Mouse (Mus musculus) erythroid progenitor cell, adult 5-6 weeks (primary cell): ENCODE results near the gene Zfp740. TPM values are rescaled to one million over a fixed set of nuclear protein-coding genes. Genes with fewer than 3 reads are reported as not detected.

Source experiments
- ATAC-seq: replicated peaks from 2 replicates; pipeline ENCODE4 v1.8.0; 2016; ENCODE audit warnings: moderate number of reproducible peaks, mild to moderate bottlenecking, moderate TSS enrichment, inconsistent platforms; ENCODE audit not compliant: poor library complexity, low FRiP score, severe bottlenecking
- total RNA-seq, 2 experiments: library from RNA; stranded (forward) in 1 of 2; stranded (reverse) in 1 of 2; fragments of 150-400 nt in 1 of 2; fragments of 186-747, 209-891 nt in 1 of 2; gene quantifications; 2 replicates each; pipeline versions ENCODE4 v1.2.3 to v1.2.4; 2015 to 2017; ENCODE audit warnings: low replicate concordance in 2 of 2

The Zfp740 gene
- total RNA-seq, 2 experiments from 2014 or later = 33.5 to 52.6 TPM

GRCm38 (mm10) chr15:102191699-102192098 is 11.3 kb upstream of the Zfp740 start:
- ATAC-seq = no peak

DNA sequence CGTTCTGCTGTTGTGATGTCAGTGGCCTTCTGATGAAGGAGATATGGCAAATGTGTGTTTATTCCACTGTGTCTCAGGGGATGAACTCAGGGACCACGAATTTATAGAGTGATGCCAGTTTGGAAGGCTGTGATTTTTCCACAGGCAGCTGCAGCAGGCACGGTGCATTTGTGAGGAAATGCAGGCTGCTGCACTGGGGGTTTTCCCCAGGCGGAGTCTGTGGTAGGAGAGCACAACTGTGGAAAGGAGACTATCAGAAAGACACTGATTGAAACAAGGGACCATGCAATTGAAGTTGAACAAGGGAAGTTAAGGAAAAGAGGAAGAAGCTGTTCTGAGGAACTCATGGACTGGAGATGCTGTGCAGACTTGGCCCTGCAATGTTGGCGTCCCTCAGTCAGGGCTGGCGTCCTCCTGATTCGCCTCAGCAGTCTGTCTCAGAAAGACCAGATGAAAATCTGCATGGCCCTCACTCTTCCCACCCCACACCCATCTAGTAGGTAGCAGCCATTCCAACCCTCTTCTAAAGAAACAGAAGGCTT is 10.7 kb upstream of the Zfp740 start:
- ATAC-seq = no peak

DNA sequence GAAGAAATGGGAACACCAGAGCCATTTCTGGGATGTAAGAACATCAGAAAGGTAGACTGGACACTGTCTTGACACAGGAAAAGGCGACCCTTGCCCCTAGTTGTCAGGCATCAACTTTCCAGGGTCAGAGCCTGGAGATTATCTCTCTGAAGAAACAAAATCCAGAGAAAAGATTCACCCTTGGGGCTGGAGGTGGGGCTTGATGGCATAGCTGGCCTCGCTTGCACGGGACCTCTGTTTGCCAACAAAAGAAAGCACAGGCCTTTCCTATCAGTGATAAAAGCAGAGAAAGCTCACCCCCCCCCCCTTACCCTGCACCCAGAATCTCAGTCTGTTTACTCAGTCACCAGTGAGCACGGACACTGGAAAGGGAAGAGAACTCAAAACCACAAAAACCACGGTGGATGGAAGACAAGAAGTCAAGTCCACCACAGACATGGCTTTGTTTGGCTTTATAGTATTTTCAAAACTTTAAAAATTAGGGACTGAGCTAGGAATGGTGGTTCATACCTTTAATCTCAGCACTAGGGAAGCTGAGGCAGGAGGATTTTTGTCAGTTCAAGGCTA is 10.1 kb upstream of the Zfp740 start:
- no peak for ATAC-seq

DNA sequence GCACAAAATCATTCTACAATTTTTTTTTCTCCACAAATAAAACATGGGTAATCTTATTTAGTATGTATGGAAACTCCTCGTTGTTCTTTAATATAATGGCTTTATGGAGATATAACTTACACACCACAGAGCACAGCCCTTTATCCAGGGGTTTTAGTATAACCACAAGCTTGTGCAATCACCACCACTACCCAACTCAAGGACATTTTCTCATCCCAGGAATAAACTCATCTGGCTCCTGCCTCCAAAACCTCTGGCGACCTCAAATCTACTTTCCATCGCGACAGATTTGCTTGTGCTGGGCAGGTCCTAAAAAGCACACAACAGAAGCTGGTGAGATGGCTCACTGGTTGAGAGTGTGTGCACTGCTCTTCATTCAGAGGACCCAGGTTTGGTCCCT is 9.4 kb upstream of the Zfp740 start:
- ATAC-seq = no peak

GRCm38 (mm10) chr15:102194439-102194838 is 8.6 kb upstream of the Zfp740 start:
- ATAC-seq = no peak

DNA sequence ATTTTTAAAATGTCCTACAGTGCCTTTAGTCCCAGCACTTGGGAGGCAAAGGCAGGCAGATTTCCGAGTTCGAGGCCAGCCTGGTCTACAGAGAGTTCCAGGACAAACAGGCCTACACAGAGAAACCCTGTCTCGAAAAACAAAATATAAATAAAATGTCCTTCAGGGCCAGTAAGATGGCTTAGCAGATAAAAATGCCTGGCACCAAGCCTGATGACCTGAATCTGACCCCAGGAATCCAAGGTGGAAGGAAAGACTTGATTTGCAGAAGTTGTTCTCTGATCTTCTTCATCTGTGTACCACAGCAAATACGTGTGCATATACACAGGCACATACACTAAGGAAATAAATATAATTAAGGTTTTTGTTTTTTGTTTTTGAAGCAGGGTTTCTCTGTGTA is 7.7 kb upstream of the Zfp740 start:
- ATAC-seq = no peak

DNA sequence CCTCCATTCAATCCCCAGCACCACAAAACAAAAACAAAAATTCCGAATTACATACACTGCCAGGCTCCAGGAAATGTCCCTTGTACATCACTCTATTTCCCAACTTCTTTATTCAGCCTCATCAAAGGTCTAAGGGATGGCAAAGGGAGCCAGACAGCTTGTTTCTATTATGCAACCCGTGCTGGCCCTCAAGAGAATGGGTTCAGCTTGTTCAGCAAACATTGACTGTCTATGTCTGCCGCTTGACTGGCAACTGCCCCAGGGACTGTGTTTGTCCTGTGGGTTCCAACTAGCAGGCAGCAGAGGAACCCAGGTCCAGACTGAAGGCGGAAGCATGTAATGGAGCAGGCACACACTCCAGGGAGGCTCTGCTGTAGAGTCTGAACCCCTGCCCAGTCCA is 4.2 kb upstream of the Zfp740 start:
- ATAC-seq = no peak

GRCm38 (mm10) chr15:102203835-102204381 is 859 bp downstream of the Zfp740 start:
- peak; percentile 60 for ATAC-seq

- no peak for ATAC-seq
These were observed 1.8 kb downstream of the Zfp740 start, which contains the start of gene Csad for GRCm38 (mm10) chr15:102204674-102205505. Csad (minus strand) TSS chr15:102204724.

GRCm38 (mm10) chr15:102205779-102206178 is 2.7 kb downstream of the Zfp740 start:
- ATAC-seq = no peak

DNA sequence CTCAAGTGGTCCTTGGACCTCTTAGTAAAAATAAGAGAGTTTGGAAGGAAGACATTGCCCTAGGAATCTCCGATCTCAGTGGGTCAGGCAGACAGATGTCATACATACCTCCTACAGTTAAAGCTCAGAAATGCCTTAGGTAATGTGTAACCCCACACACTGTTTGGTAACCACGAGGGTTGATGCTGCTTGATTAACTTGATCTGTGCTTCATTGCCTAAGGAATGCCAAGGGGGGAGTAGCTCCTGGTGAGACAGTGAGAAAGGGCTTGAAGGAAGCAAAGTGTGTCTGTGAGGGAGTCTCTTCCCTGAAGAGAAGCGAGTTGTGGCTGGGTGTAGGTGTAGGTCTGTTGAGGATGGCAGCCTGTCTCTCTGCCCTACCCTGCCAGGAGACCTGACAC is 4.3 kb downstream of the Zfp740 start:
- no peak for ATAC-seq

DNA sequence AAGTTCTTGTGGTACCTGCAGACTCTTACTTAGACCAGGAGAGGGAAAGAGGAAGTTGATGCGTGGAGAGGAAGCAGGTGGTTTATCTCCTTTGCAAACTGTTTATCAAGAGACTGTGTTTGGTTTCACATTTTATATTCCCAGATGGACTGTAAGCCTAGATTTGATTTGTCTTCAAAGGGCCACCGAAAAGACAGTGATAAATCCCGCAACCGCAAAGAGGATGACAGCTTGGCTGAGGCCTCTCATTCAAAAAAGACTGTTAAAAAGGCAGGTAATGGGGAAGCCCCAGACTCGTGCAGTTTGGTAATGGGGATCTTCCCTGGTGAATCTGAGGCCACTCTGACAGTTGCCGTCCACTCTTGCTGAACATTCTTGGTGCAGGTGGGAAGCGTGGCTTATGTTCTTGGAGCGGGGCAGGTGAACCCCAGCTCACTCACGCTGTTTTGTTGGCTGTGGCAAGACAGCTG is 5.1 kb downstream of the Zfp740 start:
- ATAC-seq = no peak

GRCm38 (mm10) chr15:102209114-102209513 is 6.1 kb downstream of the Zfp740 start:
- no peak for ATAC-seq

DNA sequence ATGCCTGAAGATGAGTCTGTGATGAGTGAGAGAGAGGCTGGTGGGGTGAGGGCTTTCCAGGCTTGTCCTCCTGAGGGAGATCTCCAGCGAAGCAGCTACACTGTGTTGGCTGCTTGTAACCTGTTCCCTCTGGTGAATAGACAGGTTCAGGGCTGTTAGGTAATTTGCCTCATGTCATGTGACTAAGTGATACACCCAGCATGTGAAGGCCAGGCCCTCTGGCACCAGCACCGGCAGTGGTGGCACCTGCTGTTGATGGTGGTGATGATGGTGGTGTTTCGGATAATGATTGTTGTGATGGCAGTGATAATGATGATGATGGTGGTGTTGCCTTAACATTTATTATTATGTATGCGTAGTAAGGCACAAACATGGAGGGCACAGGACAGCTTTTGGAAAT is 7.8 kb downstream of the Zfp740 start:
- ATAC-seq = no peak

DNA sequence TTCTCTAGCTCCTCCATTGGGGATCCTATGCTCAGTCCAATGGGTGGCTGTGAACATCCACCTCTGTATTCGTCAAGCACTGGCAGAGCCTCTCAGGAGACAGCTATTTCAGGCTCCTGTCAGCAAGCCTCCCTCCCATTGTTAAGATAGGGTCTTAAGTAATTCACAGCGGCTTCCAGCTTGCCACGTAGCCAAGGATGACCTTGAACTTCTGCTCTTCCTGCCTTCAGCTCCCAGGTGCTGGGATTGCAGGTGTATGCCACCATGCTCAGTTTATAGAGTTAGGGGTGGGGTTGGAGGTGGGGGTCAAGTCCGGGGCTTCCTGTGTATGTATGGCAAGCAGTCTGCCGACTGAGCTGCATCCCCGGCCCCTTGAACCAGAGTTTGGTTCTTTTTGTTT is 8.8 kb downstream of the Zfp740 start:
- no peak for ATAC-seq

GRCm38 (mm10) chr15:102214132-102214531 is 11.1 kb downstream of the Zfp740 start:
- no peak for ATAC-seq

DNA sequence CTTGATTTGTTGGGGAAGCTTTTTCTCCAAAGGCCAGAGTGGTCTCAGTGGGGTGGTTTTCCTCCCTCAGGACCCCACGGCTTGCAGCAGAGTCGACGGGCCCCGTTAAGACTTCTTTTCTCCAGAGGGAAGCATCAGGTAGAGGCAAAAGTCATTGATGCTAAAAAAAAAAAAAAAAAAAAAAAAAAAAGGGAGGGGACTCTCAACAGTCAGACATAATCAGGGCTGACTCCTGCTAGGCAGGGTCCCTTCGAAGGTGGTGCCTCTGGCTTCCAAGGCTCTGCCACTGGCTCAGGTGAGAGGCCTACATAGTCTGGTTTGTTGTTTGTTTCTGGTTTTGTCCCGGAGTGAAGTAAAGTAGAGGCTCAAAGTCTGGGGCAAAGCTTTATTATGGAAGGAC is 12.6 kb downstream of the Zfp740 start:
- no peak for ATAC-seq

DNA sequence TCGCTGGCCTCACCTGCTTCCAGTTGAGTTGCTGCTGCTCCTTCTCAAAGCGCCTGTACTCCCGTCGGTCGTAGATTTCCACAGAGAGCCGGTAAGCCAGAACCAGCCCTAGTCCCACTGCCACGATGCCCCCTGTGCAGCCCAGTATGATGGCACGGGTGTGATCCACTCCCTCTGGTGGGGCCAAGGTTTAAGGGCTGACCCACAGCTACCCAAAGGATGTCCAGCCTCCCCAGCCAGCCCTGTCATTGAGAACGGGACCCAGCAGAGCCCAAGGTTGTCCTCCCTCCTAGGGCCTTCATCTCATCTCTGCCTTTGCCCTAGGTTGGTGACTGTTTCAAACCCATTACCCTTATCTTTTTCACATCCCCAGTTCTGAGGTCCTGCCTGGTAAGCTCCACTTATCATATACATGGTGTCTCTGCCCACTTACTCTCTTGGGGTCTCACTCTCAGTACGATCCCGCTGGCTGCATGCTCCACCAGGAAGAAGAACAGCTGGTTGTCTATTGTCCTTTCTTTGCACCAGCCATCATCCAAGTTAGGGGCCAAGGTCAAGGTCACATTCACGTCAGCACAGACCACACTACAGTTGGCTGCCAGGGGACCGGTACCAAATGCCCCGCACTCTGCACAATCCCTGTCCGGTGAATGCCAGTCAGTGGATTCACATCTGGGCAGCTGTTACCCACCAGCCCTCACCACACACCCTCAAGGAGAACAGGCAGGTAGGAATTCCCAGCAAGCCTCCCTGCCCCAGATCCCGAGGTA is 13.6 kb downstream of the Zfp740 start:
- no peak for ATAC-seq

DNA sequence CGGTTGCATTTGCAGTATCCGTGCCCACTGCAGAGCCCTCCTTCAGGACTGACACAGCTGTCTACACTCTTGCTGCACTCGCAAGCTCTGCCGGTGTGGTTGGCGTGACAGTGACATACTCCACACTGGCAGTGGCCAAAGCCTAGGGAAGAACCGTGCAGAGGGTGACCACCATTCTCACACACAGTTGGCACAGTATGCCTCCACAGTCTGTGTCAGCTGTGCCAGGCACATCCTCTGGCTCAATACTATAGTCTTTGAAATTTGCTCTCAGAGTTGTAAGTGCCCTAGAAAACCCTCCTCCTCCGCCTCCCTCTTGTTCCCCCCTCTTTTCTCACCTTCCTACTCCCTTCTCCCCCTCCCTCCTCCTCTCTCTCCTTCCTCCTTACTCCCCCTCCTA is 14.3 kb downstream of the Zfp740 start:
- ATAC-seq = no peak

DNA sequence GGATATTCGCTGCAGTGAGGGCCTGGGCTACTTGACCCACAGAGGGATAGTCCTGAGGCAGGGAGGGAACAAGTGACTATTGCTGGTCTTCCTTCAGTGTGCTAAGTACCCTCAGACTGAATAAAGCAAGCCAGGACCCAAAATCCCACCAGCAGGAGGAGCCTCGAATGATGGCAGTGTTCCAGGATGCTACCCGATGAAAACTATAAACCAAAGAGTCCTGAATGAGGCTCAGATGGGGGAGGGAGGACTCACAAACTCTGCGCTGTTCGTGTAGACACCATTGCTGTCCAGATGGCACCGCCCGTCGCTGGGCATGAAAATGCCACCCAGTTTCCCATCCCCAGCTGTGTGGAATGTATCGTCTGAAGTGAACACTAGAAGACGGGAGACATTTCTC is 19.3 kb downstream of the Zfp740 start:
- no peak for ATAC-seq
